Mouse (Mus musculus) G1E (cell line): Measurements from ENCODE around the gene Ubox5. TPM values are rescaled to one million over a fixed set of nuclear protein-coding genes. Genes with fewer than 3 reads are reported as not detected.
A peak's percentile ranks its signal among the peaks of the same experiment; 100 is the strongest.

ENCODE experiments used
- ATAC-seq: 2 replicates; pipeline ENCODE4 v1.8.0; 2016; ENCODE audit warnings: mild to moderate bottlenecking; ENCODE audit not compliant: insufficient number of reproducible peaks, poor library complexity, low FRiP score, severe bottlenecking; ENCODE audit errors: extremely low read depth
- DNase-seq: peaks from one replicate; pipeline ENCODE4 v3.0.0; 2012; ENCODE audit warnings: low spot score
- H3K27me3 ChIP-seq: 2 replicates; pipeline ENCODE4 v1.6.1; 2012; ENCODE audit warnings: mild to moderate bottlenecking, low read length, inconsistent platforms; ENCODE audit not compliant: insufficient read depth
- H3K36me3 ChIP-seq: replicated peaks from 2 replicates; pipeline ENCODE3; 2012; ENCODE audit warnings: mild to moderate bottlenecking, inconsistent platforms
- H3K4me1 ChIP-seq: 2 replicates; pipeline ENCODE4 v1.6.1; 2012; ENCODE audit warnings: low read depth, low read length, inconsistent platforms, mixed read lengths; ENCODE audit not compliant: insufficient read depth
- H3K4me3 ChIP-seq: 2 replicates; pipeline ENCODE4 v1.5.1; 2012; ENCODE audit warnings: low read depth, mild to moderate bottlenecking, inconsistent platforms, low read length, moderate library complexity, mixed read lengths
- H3K9me3 ChIP-seq: replicated peaks from 2 replicates; pipeline ENCODE4 v1.6.1; 2012; ENCODE audit warnings: inconsistent platforms
- CTCF ChIP-seq: IDR thresholded peaks from 2 replicates; pipeline ENCODE4 v1.5.1; 2012; ENCODE audit warnings: low read depth, low read length, inconsistent platforms, mixed read lengths
- GATA1 ChIP-seq: IDR thresholded peaks from 2 replicates; pipeline ENCODE4 v1.6.1; 2012; ENCODE audit warnings: borderline replicate concordance, low read length, inconsistent platforms, mixed read lengths
- GATA2 ChIP-seq: IDR thresholded peaks from 2 replicates; pipeline ENCODE4 v1.6.1; 2012; ENCODE audit warnings: low read depth, low read length, inconsistent platforms, borderline replicate concordance
- POLR2AphosphoS5 ChIP-seq: IDR thresholded peaks from 2 replicates; pipeline ENCODE4 v1.6.1; 2012; ENCODE audit warnings: low read depth, low read length, inconsistent platforms; ENCODE audit not compliant: insufficient replicate concordance
- TAL1 ChIP-seq: conservative IDR thresholded peaks from 2 replicates; pipeline ENCODE4 v1.6.1; 2012; ENCODE audit warnings: low read depth, low read length, inconsistent platforms, mixed read lengths
- polyA plus RNA-seq: library from polyadenylated mRNA; stranded (reverse); fragments of >175 nt; gene quantifications from 2 replicates; pipeline ENCODE4 v1.2.3, GENCODE M21; 2012
- total RNA-seq, 2 experiments: library from RNA; stranded (forward) in 1 of 2; stranded (reverse) in 1 of 2; fragments of 200-1000 nt in 1 of 2; fragments of >200 nt in 1 of 2; fragmentation: Nextera tagmentation in 1 of 2; gene quantifications; 2 replicates each; pipeline ENCODE4 v1.2.3; 2014 to 2017

The Ubox5 gene
- total and polyA plus RNA-seq, 3 experiments: 2.7 to 11.2 (median 9.7) TPM

GRCm38 (mm10) chr2:130635847-130636246, 6.0 kb upstream of the Ubox5 start:
- TF ChIP-seq CTCF (no peak), GATA1 (no peak), GATA2 (no peak), TAL1 (no peak), POLR2AphosphoS5 (no peak)
- H3K4me3 ChIP-seq: no peak overlapping the region
- DNase-seq: no peak
- peaks cover 3% of the 10 kb centered on the region for H3K36me3 ChIP-seq
- peaks cover 59% of the 10 kb centered on the region for H3K27me3 ChIP-seq
- H3K4me1 ChIP-seq: peaks cover 25% of the 10 kb centered on the region
- H3K9me3 ChIP-seq: no peaks in the 10 kb centered on the region
- no peak for ATAC-seq

- Histone ChIP-seq H3K4me3 (peak overlapping the region; percentile 26; the same call in 1 of the 2 replicates), H3K9me3 (no peaks in the 10 kb centered on the region), H3K36me3 (peaks cover 3% of the 10 kb centered on the region), H3K4me1 (peaks cover 29% of the 10 kb centered on the region), H3K27me3 (peaks cover 53% of the 10 kb centered on the region)
- ATAC-seq (no peak), DNase-seq (no peak)
- TF ChIP-seq TAL1: no peak
- TF ChIP-seq GATA1: no peak
Measured at GRCm38 (mm10) chr2:130634739-130635411, 5.0 kb upstream of the Ubox5 start.

GRCm38 (mm10) chr2:130634006-130634738, 4.3 kb upstream of the Ubox5 start:
- no peak for TF ChIP-seq GATA1
- TF ChIP-seq GATA2: no peak
- no peak for TF ChIP-seq TAL1
- no peak for TF ChIP-seq POLR2AphosphoS5
- TF ChIP-seq CTCF: no peak
- peaks cover 29% of the 10 kb centered on the region for H3K4me1 ChIP-seq
- no peaks in the 10 kb centered on the region for H3K9me3 ChIP-seq
- DNase-seq (no peak), ATAC-seq (no peak)
- H3K4me3 ChIP-seq: no peak overlapping the region
- peaks cover 3% of the 10 kb centered on the region for H3K36me3 ChIP-seq
- H3K27me3 ChIP-seq: peaks cover 48% of the 10 kb centered on the region

- Histone ChIP-seq H3K36me3 (peaks cover 6% of the 10 kb centered on the region), H3K4me1 (peaks cover 28% of the 10 kb centered on the region), H3K4me3 (no peak overlapping the region), H3K27me3 (peaks cover 38% of the 10 kb centered on the region), H3K9me3 (no peaks in the 10 kb centered on the region)
- DNase-seq (no peak), ATAC-seq (no peak)
- TF ChIP-seq TAL1 (no peak), POLR2AphosphoS5 (no peak), CTCF (no peak), GATA2 (no peak), GATA1 (no peak)
Measured at GRCm38 (mm10) chr2:130632887-130633675, 3.2 kb upstream of the Ubox5 start.

- Histone ChIP-seq H3K4me1 (peaks cover 33% of the 10 kb centered on the region), H3K9me3 (no peaks in the 10 kb centered on the region), H3K27me3 (peaks cover 35% of the 10 kb centered on the region), H3K4me3 (no peak overlapping the region), H3K36me3 (peaks cover 13% of the 10 kb centered on the region)
- TF ChIP-seq TAL1 (no peak), GATA1 (no peak), CTCF (no peak), POLR2AphosphoS5 (no peak), GATA2 (no peak)
- no peak for DNase-seq
- no peak for ATAC-seq
Measured at GRCm38 (mm10) chr2:130632416-130632815, 2.6 kb upstream of the Ubox5 start.

- no peak for ATAC-seq
- peaks cover 39% of the 10 kb centered on the region for H3K36me3 ChIP-seq
- H3K9me3 ChIP-seq: no peaks in the 10 kb centered on the region
- H3K4me3 ChIP-seq: peak overlapping the region; percentile 98
- peaks cover 32% of the 10 kb centered on the region for H3K4me1 ChIP-seq
- H3K27me3 ChIP-seq: peaks cover 8% of the 10 kb centered on the region
- TF ChIP-seq CTCF (no peak), POLR2AphosphoS5 (no peak), GATA2 (no peak), GATA1 (no peak), TAL1 (no peak)
- DNase-seq: peak; percentile 38
Measured at GRCm38 (mm10) chr2:130629080-130629838, 579 bp downstream of the Ubox5 start.
